Mouse (Mus musculus) liver, embryonic 13.5 days (tissue): Measurements from ENCODE around the gene Gnas. TPM values are rescaled to one million over a fixed set of nuclear protein-coding genes. Genes with fewer than 3 reads are reported as not detected.

Experiments
- ATAC-seq: fragments of 200-750 bp; cut with Nextera tagmentation; 2 replicates; pipeline ENCODE4 v1.8.0; 2017; ENCODE audit warnings: low read depth, mild to moderate bottlenecking, moderate number of reproducible peaks, moderate library complexity
- DNase-seq: peaks from one replicate; pipeline ENCODE4 v3.0.0; 2022
- H3K27ac ChIP-seq: fragments of 300-500 bp; sonication (generic); 2 replicates; pipeline ENCODE4 v1.5.1; 2015; ENCODE audit warnings: moderate library complexity, mild to moderate bottlenecking, inconsistent platforms
- H3K27me3 ChIP-seq: fragments of 300-500 bp; sonication (generic); 2 replicates; pipeline ENCODE4 v1.6.1; 2015; ENCODE audit warnings: mild to moderate bottlenecking, inconsistent platforms
- H3K36me3 ChIP-seq: fragments of 300-500 bp; sonication (generic); 2 replicates; pipeline ENCODE4 v1.6.1; 2015; ENCODE audit warnings: mild to moderate bottlenecking, inconsistent platforms
- H3K4me1 ChIP-seq: fragments of 300-500 bp; sonication (generic); replicated peaks from 2 replicates; pipeline ENCODE4 v1.6.1; 2015; ENCODE audit warnings: inconsistent platforms
- H3K4me2 ChIP-seq: fragments of 300-500 bp; sonication (generic); 2 replicates; pipeline ENCODE4 v1.6.1; 2015; ENCODE audit warnings: inconsistent platforms, mild to moderate bottlenecking, moderate library complexity
- H3K4me3 ChIP-seq: fragments of 300-500 bp; sonication (generic); replicated peaks from 2 replicates; pipeline ENCODE4 v1.5.1; 2015; ENCODE audit warnings: mild to moderate bottlenecking, inconsistent platforms
- H3K9ac ChIP-seq: fragments of 300-500 bp; sonication (generic); 2 replicates; pipeline ENCODE4 v1.6.1; 2015; ENCODE audit warnings: mild to moderate bottlenecking, inconsistent platforms
- H3K9me3 ChIP-seq: fragments of 300-500 bp; sonication (generic); replicated peaks from 2 replicates; pipeline ENCODE4 v1.6.1; 2016; ENCODE audit warnings: inconsistent platforms
- WGBS: fragments of 180-500 bp; shearing (Covaris S2); methylation state at CpG from one replicate; pipeline ENCODE4 v1.1.7; 2015; ENCODE audit not compliant: insufficient replicate concordance; 5-methylcytosine and 5-hydroxymethylcytosine counted together
- polyA plus RNA-seq: library from polyadenylated mRNA; unstranded; fragments of >200 nt; fragmentation: Nextera tagmentation; extraction: Ambion mirVana; gene quantifications from 2 replicates; pipeline ENCODE4 v1.2.1, GENCODE M21; 2015

Gene Gnas
- polyA plus RNA-seq, 1 experiment from 2014 or later: 343 TPM

- Histone ChIP-seq H3K9ac (peak overlapping the region; percentile 81), H3K9me3 (peaks cover 48% of the 10 kb centered on the region), H3K4me3 (peak overlapping the region; percentile 72), H3K27ac (peak overlapping the region; percentile 77), H3K27me3 (peaks cover 29% of the 10 kb centered on the region), H3K4me1 (peaks cover 59% of the 10 kb centered on the region), H3K36me3 (peaks cover 31% of the 10 kb centered on the region), H3K4me2 (peak overlapping the region; percentile 83)
- DNase-seq (peak; percentile 89), ATAC-seq (peak; percentile 82)
- WGBS: 50% methylated on average over 36 of the region's 36 CpGs
Observed at GRCm38 (mm10) chr2:174295175-174295899, 11.2 kb downstream of the Gnas start.

GRCm38 (mm10) chr2:174295900-174296465 is 11.9 kb downstream of the Gnas start:
- peaks cover 36% of the 10 kb centered on the region for H3K27me3 ChIP-seq
- 48% methylated on average over 29 of the region's 29 CpGs for WGBS
- peak overlapping the region; percentile 83 for H3K4me2 ChIP-seq
- H3K36me3 ChIP-seq: peaks cover 26% of the 10 kb centered on the region
- peak overlapping the region; percentile 81 for H3K9ac ChIP-seq
- DNase-seq (peak; percentile 28), ATAC-seq (0 out of 2 replicates have a peak, but pooled peaks have one; percentile 1)
- peaks cover 52% of the 10 kb centered on the region for H3K9me3 ChIP-seq
- H3K4me1 ChIP-seq: peaks cover 59% of the 10 kb centered on the region
- H3K27ac ChIP-seq: peak overlapping the region; percentile 68
- peak overlapping the region; percentile 72 for H3K4me3 ChIP-seq

- DNase-seq (peak; percentile 61), ATAC-seq (peak; percentile 70)
- Histone ChIP-seq H3K9ac (0 out of 2 replicates have a peak overlapping the region, but pooled peaks have one; percentile 81), H3K4me3 (peak overlapping the region; percentile 72), H3K4me2 (peak overlapping the region; percentile 83), H3K4me1 (peaks cover 47% of the 10 kb centered on the region), H3K36me3 (0 out of 2 replicates have a peak, but pooled peaks cover 17% of the 10 kb centered on the region), H3K9me3 (peaks cover 52% of the 10 kb centered on the region), H3K27me3 (peaks cover 47% of the 10 kb centered on the region), H3K27ac (peak overlapping the region; percentile 68; the same call in 1 of the 2 replicates)
- 34% methylated on average over 29 of the region's 29 CpGs for WGBS
Observed at GRCm38 (mm10) chr2:174297086-174297571, 13.0 kb downstream of the Gnas start.

GRCm38 (mm10) chr2:174297851-174298250 is 13.7 kb downstream of the Gnas start:
- H3K4me3 ChIP-seq: peak overlapping the region; percentile 72
- H3K36me3 ChIP-seq: 0 out of 2 replicates have a peak, but pooled peaks cover 14% of the 10 kb centered on the region
- peaks cover 48% of the 10 kb centered on the region for H3K27me3 ChIP-seq
- no peak overlapping the region for H3K27ac ChIP-seq
- WGBS: 64% methylated on average over 19 of the region's 19 CpGs
- peaks cover 52% of the 10 kb centered on the region for H3K9me3 ChIP-seq
- no peak for DNase-seq
- H3K9ac ChIP-seq: no peak overlapping the region
- peak overlapping the region; percentile 83 for H3K4me2 ChIP-seq
- peaks cover 40% of the 10 kb centered on the region for H3K4me1 ChIP-seq
- no peak for ATAC-seq

- ATAC-seq (no peak), DNase-seq (no peak)
- Histone ChIP-seq H3K4me3 (peak overlapping the region; percentile 72), H3K9ac (no peak overlapping the region), H3K9me3 (peaks cover 52% of the 10 kb centered on the region), H3K27ac (no peak overlapping the region), H3K4me2 (peak overlapping the region; percentile 83), H3K36me3 (0 out of 2 replicates have a peak, but pooled peaks cover 11% of the 10 kb centered on the region), H3K4me1 (peaks cover 36% of the 10 kb centered on the region), H3K27me3 (peaks cover 48% of the 10 kb centered on the region)
- WGBS: 52% methylated on average over 33 of the region's 33 CpGs
Observed at GRCm38 (mm10) chr2:174298471-174298870, 14.4 kb downstream of the Gnas start.

- Histone ChIP-seq H3K4me3 (peak overlapping the region; percentile 72), H3K27me3 (peaks cover 48% of the 10 kb centered on the region), H3K27ac (no peak overlapping the region), H3K36me3 (0 out of 2 replicates have a peak, but pooled peaks cover 11% of the 10 kb centered on the region), H3K9me3 (peaks cover 52% of the 10 kb centered on the region), H3K9ac (no peak overlapping the region), H3K4me2 (peak overlapping the region; percentile 83), H3K4me1 (peaks cover 34% of the 10 kb centered on the region)
- no peak for DNase-seq
- WGBS: 49% methylated on average over 48 of the region's 48 CpGs
- no peak for ATAC-seq
Observed at GRCm38 (mm10) chr2:174299091-174299770, 15.1 kb downstream of the Gnas start.

- ATAC-seq: no peak
- peak overlapping the region; percentile 72 for H3K4me3 ChIP-seq
- H3K27me3 ChIP-seq: peaks cover 48% of the 10 kb centered on the region
- no peak overlapping the region for H3K27ac ChIP-seq
- H3K4me2 ChIP-seq: peak overlapping the region; percentile 83
- peaks cover 52% of the 10 kb centered on the region for H3K9me3 ChIP-seq
- H3K4me1 ChIP-seq: peaks cover 34% of the 10 kb centered on the region
- DNase-seq: no peak
- 49% methylated on average over 34 of the region's 34 CpGs for WGBS
- H3K36me3 ChIP-seq: 0 out of 2 replicates have a peak, but pooled peaks cover 11% of the 10 kb centered on the region
- H3K9ac ChIP-seq: no peak overlapping the region
Observed at GRCm38 (mm10) chr2:174299771-174300160, 15.6 kb downstream of the Gnas start.

- ATAC-seq: no peak
- Histone ChIP-seq H3K27ac (no peak overlapping the region), H3K36me3 (0 out of 2 replicates have a peak, but pooled peaks cover 11% of the 10 kb centered on the region), H3K4me3 (peak overlapping the region; percentile 72), H3K4me2 (peak overlapping the region; percentile 83), H3K9me3 (peaks cover 49% of the 10 kb centered on the region), H3K27me3 (peaks cover 48% of the 10 kb centered on the region), H3K9ac (no peak overlapping the region; the same call in 1 of the 2 replicates), H3K4me1 (peaks cover 34% of the 10 kb centered on the region)
- no peak for DNase-seq
- WGBS: 51% methylated on average over 27 of the region's 27 CpGs
Observed at GRCm38 (mm10) chr2:174300186-174300585, 16.1 kb downstream of the Gnas start.

GRCm38 (mm10) chr2:174300666-174301065 is 16.5 kb downstream of the Gnas start:
- Histone ChIP-seq H3K9me3 (peaks cover 44% of the 10 kb centered on the region), H3K4me3 (peak overlapping the region; percentile 72), H3K36me3 (0 out of 2 replicates have a peak, but pooled peaks cover 11% of the 10 kb centered on the region), H3K27me3 (peaks cover 49% of the 10 kb centered on the region), H3K27ac (no peak overlapping the region), H3K9ac (no peak overlapping the region), H3K4me1 (peaks cover 34% of the 10 kb centered on the region), H3K4me2 (peak overlapping the region; percentile 83)
- WGBS: 47% methylated on average over 22 of the region's 22 CpGs
- DNase-seq (no peak), ATAC-seq (no peak)

- H3K27me3 ChIP-seq: peaks cover 49% of the 10 kb centered on the region
- no peak overlapping the region for H3K27ac ChIP-seq
- ATAC-seq (no peak), DNase-seq (no peak)
- no peak overlapping the region for H3K9ac ChIP-seq
- H3K36me3 ChIP-seq: 0 out of 2 replicates have a peak, but pooled peaks cover 11% of the 10 kb centered on the region
- 58% methylated on average over 6 of the region's 6 CpGs for WGBS
- H3K4me1 ChIP-seq: peaks cover 24% of the 10 kb centered on the region
- no peak overlapping the region for H3K4me3 ChIP-seq
- H3K4me2 ChIP-seq: no peak overlapping the region
- peaks cover 32% of the 10 kb centered on the region for H3K9me3 ChIP-seq
Observed at GRCm38 (mm10) chr2:174302526-174302925, 18.4 kb downstream of the Gnas start.

- DNase-seq (no peak), ATAC-seq (no peak)
- WGBS: 48% methylated on average over 5 of the region's 5 CpGs
- Histone ChIP-seq H3K4me1 (no peaks in the 10 kb centered on the region), H3K27ac (no peak overlapping the region), H3K4me2 (no peak overlapping the region), H3K9me3 (peaks cover under 1% of the 10 kb centered on the region; the same call in 1 of the 2 replicates), H3K36me3 (no peaks in the 10 kb centered on the region), H3K27me3 (peaks cover 24% of the 10 kb centered on the region), H3K4me3 (no peak overlapping the region), H3K9ac (no peak overlapping the region)
Observed at GRCm38 (mm10) chr2:174305646-174306045, 21.5 kb downstream of the Gnas start.
